Comparison of ENCODE assay signal across 17 mouse cellular contexts in the genomic region with DNA sequence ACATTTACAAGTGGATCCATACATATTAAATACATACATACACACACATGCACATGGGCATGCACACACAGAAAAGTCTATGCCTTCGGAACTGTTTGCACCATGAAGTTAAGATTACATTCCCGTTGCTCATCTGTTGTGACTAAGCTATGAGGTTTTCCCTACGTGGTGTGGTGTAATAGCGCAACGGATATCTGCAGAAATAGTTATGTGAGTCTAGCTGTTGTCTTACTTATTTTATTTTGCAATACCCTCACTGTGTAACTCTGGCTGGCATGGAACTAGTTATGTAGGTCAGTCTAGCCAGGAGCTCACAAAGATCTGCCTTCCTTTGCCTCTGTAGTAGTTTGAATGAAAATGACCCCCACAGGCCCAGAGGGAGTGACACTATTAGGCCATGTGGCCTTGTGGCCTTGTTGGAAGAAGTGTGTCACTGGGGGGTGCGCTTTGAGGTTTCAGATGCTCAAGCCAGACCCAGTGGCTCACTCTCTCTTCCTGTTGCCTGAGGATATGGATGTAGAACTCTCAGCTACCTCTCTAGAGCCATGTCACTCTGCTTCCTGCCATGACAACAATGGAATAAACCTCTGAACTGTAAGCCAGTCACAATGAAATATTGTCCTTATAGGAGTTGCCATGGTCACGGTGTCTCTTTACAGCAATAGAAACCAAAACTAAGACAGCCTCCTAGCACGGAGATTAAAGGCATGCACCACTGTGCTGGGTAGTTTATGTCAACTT. TPM values are rescaled to one million over a fixed set of nuclear protein-coding genes. Genes with fewer than 3 reads are reported as not detected.
"Had no signal": no experiment of that assay in that cellular context is flagged by ENCODE, and none has a peak within 500 bp of the region (broad histone marks: within the 10 kb centered on the region; RNA-seq: fewer than 3 reads in every experiment).

No protein-coding gene starts in this region.

- H3K4me2 ChIP-seq: limb, embryonic 13.5 days; midbrain, embryonic 12.5 days; neural tube, embryonic 13.5 days; stomach, embryonic 15.5 days had no signal

- H3K9ac ChIP-seq: limb, embryonic 13.5 days; liver, embryonic 14.5 days; midbrain, embryonic 12.5 days; neural tube, embryonic 13.5 days; stomach, embryonic 15.5 days had no signal

- H3K9me3 ChIP-seq: limb, embryonic 13.5 days; midbrain, embryonic 12.5 days; neural tube, embryonic 13.5 days; stomach, embryonic 15.5 days had no signal

- DNase-seq: kidney, adult 8-10 months; kidney, postnatal 36 days; layer of hippocampus, adult 9-11 months; layer of hippocampus, postnatal 36 days; left cerebral cortex, postnatal 4 days; lung, adult 18-20 months; lung, postnatal 4 days; right cerebral cortex, postnatal 14 days; thymus, postnatal 36 days had no signal

- H3K27me3 ChIP-seq: limb, embryonic 13.5 days; midbrain, embryonic 12.5 days; neural tube, embryonic 13.5 days; stomach, embryonic 15.5 days had no signal

- H3K36me3 ChIP-seq: limb, embryonic 13.5 days; midbrain, embryonic 12.5 days; neural tube, embryonic 13.5 days; stomach, embryonic 15.5 days had no signal

- ATAC-seq: midbrain, embryonic 16.5 days had no signal

- H3K27ac ChIP-seq: limb, embryonic 13.5 days; liver, embryonic 14.5 days; midbrain, embryonic 12.5 days; neural tube, embryonic 13.5 days; stomach, embryonic 15.5 days had no signal

- H3K4me3 ChIP-seq: limb, embryonic 13.5 days; midbrain, embryonic 12.5 days; neural tube, embryonic 13.5 days; stomach, embryonic 15.5 days had no signal

- H3K4me1 ChIP-seq: limb, embryonic 13.5 days; midbrain, embryonic 12.5 days; neural tube, embryonic 13.5 days had no signal

RNA-seq across cellular contexts. Expression of gene Cxcr5, which starts 13.1 kb away (rescaled TPM):
- total RNA-seq: layer of hippocampus, adult 18-20 months; layer of hippocampus, postnatal 36 days; left cerebral cortex, postnatal 10 days; left cerebral cortex, postnatal 4 days had no signal
- polyA plus RNA-seq: midbrain, embryonic 12.5 days; midbrain, embryonic 16.5 days; neural tube, embryonic 13.5 days had no signal
